Comparison of ENCODE assay signal across 11 mouse cellular contexts in genomic region chr1:78396320-78396913, GRCm38 (mm10).
DNase-seq lines count a peak whose midpoint lies in the region; ATAC-seq and TF ChIP-seq lines count a peak whose summit lies in the region.
"Had no signal": no experiment of that assay in that cellular context is flagged by ENCODE, and none has a peak within 500 bp of the region (broad histone marks: within the 10 kb centered on the region; RNA-seq: fewer than 3 reads in every experiment).

No protein-coding gene starts in this region.

- no peak for TF ChIP-seq POLR2A in myocyte (IDR thresholded peaks at IDR 0.05; ENCODE audit: insufficient read length, low read depth)
- no peak for TF ChIP-seq POLR2A in thymus, adult 2 months (IDR thresholded peaks at IDR 0.05; ENCODE audit: control insufficient read depth, extremely low read depth, insufficient read depth, low read length, poor library complexity)

- TF ChIP-seq CTCF in midbrain, postnatal 0 days (IDR thresholded peaks at IDR 0.05): no peak
- no peak for TF ChIP-seq CTCF in thymus, adult 2 months (IDR thresholded peaks at IDR 0.05; ENCODE audit: borderline replicate concordance, control insufficient read depth, extremely low read depth, insufficient read depth, low read length, poor library complexity)

- no peaks in the 10 kb centered on the region for H3K36me3 ChIP-seq in heart, embryonic 14.5 days (ENCODE audit: control insufficient read depth, insufficient read depth, low read length)
- H3K36me3 ChIP-seq in midbrain, postnatal 0 days (ENCODE audit: insufficient read depth, low read length): no peaks in the 10 kb centered on the region
- H3K36me3 ChIP-seq in midbrain, embryonic 16.5 days (ENCODE audit: control insufficient read depth, insufficient read depth, low read length): no peaks in the 10 kb centered on the region
- H3K36me3 ChIP-seq in myocyte (ENCODE audit: control insufficient read depth, insufficient read depth): no peaks in the 10 kb centered on the region
- H3K36me3 ChIP-seq in thymus, adult 2 months (ENCODE audit: control insufficient read depth, insufficient read depth, low read length): no peaks in the 10 kb centered on the region
- H3K36me3 ChIP-seq: lung, embryonic 15.5 days; neural tube, embryonic 15.5 days had no signal

- H3K27ac ChIP-seq in heart, embryonic 14.5 days (replicated peaks in 1 of 2; ENCODE audit: control insufficient read depth in 1 of 2, insufficient read depth in 1 of 2, low read depth in 2 of 2, low read length in 2 of 2): peak overlapping the region in 1 of 2 experiments; percentile 44; a peak in 2 of 4 replicates
- no peak overlapping the region for H3K27ac ChIP-seq in midbrain, postnatal 0 days (ENCODE audit: low read depth, low read length)
- H3K27ac ChIP-seq in midbrain, embryonic 16.5 days (ENCODE audit: low read length): no peak overlapping the region
- no peak overlapping the region for H3K27ac ChIP-seq in thymus, adult 2 months (ENCODE audit: control insufficient read depth, insufficient read depth, low read length)
- H3K27ac ChIP-seq: lung, embryonic 15.5 days; neural tube, embryonic 15.5 days had no signal

- H3K9me3 ChIP-seq in heart, embryonic 14.5 days (ENCODE audit: control insufficient read depth, low read length): no peaks in the 10 kb centered on the region
- no peaks in the 10 kb centered on the region for H3K9me3 ChIP-seq in midbrain, postnatal 0 days (ENCODE audit: low read length)
- H3K9me3 ChIP-seq in midbrain, embryonic 16.5 days (replicated peaks; ENCODE audit: control insufficient read depth, low read length, poor library complexity, severe bottlenecking): no peaks in the 10 kb centered on the region
- H3K9me3 ChIP-seq: lung, embryonic 15.5 days; neural tube, embryonic 15.5 days had no signal

- WGBS in heart, embryonic 14.5 days: 24% methylated on average over 8 of the region's 8 CpGs
- WGBS in midbrain, postnatal 0 days: 52% methylated on average over 8 of the region's 8 CpGs
- WGBS in midbrain, embryonic 16.5 days: 47% methylated on average over 8 of the region's 8 CpGs
- 31% methylated on average over 8 of the region's 8 CpGs for WGBS in thymus, adult 2 months

- H3K79me2 ChIP-seq in myocyte (ENCODE audit: control insufficient read depth, insufficient read depth): no peaks in the 10 kb centered on the region

- H3K4me1 ChIP-seq in heart, embryonic 14.5 days (ENCODE audit: control insufficient read depth in 2 of 2, insufficient read depth in 2 of 2, low read length in 2 of 2): peaks cover 11 to 14% of the 10 kb centered on the region in 2 experiments
- H3K4me1 ChIP-seq in midbrain, postnatal 0 days (ENCODE audit: insufficient read depth, low read length): no peaks in the 10 kb centered on the region
- 0 out of 2 replicates have a peak, but pooled peaks cover 3% of the 10 kb centered on the region for H3K4me1 ChIP-seq in midbrain, embryonic 16.5 days (ENCODE audit: control insufficient read depth, insufficient read depth, low read length)
- no peaks in the 10 kb centered on the region for H3K4me1 ChIP-seq in thymus, adult 2 months (replicated peaks; ENCODE audit: control insufficient read depth, insufficient read depth, low read length)

- no peaks in the 10 kb centered on the region for H3K27me3 ChIP-seq in heart, embryonic 14.5 days (ENCODE audit: control insufficient read depth, insufficient read depth, low read length)
- no peaks in the 10 kb centered on the region for H3K27me3 ChIP-seq in midbrain, postnatal 0 days (ENCODE audit: insufficient read depth, low read length)
- H3K27me3 ChIP-seq in midbrain, embryonic 16.5 days (ENCODE audit: control insufficient read depth, insufficient read depth, low read depth, low read length): no peaks in the 10 kb centered on the region
- no peaks in the 10 kb centered on the region for H3K27me3 ChIP-seq in myocyte (ENCODE audit: control insufficient read depth, insufficient read depth, insufficient read length)
- no peaks in the 10 kb centered on the region for H3K27me3 ChIP-seq in thymus, adult 2 months (ENCODE audit: control insufficient read depth, insufficient read depth, low read length)
- H3K27me3 ChIP-seq: lung, embryonic 15.5 days; neural tube, embryonic 15.5 days had no signal

- no peak overlapping the region for H3K9ac ChIP-seq in heart, embryonic 14.5 days (ENCODE audit: low read length)
- H3K9ac ChIP-seq in midbrain, postnatal 0 days (replicated peaks; ENCODE audit: low read length, poor library complexity, severe bottlenecking): no peak overlapping the region
- H3K9ac ChIP-seq in midbrain, embryonic 16.5 days (ENCODE audit: low read depth, low read length): no peak overlapping the region
- H3K9ac ChIP-seq: lung, embryonic 15.5 days; neural tube, embryonic 15.5 days had no signal

- H3ac ChIP-seq in myocyte (ENCODE audit: control insufficient read depth, insufficient read length): no peak overlapping the region

- no peak for ATAC-seq in heart, embryonic 14.5 days (ENCODE audit: insufficient number of reproducible peaks, insufficient read depth, low FRiP score, low read depth)
- no peak for ATAC-seq in midbrain, postnatal 0 days (ENCODE audit: low FRiP score)
- ATAC-seq in midbrain, embryonic 16.5 days: no peak

- no peak for DNase-seq in heart, adult 8-10 months (ENCODE audit: low spot score)
- DNase-seq in midbrain, postnatal 0 days (ENCODE audit: low spot score): peak; percentile 11
- DNase-seq in cerebellum, adult 11 months: peak; percentile 65
- no peak for DNase-seq in layer of hippocampus, adult 18-20 months (ENCODE audit: low spot score in 2 of 2)
- no peak for DNase-seq in thymus, adult 2 months
- DNase-seq: layer of hippocampus, postnatal 36 days had no signal

- H3K4me3 ChIP-seq in heart, embryonic 14.5 days (ENCODE audit: control insufficient read depth in 1 of 2, insufficient read depth in 1 of 2, low read depth in 1 of 2, low read length in 2 of 2): no peak overlapping the region
- no peak overlapping the region for H3K4me3 ChIP-seq in midbrain, postnatal 0 days (ENCODE audit: low read depth, low read length)
- H3K4me3 ChIP-seq in midbrain, embryonic 16.5 days (ENCODE audit: low read depth, low read length): no peak overlapping the region
- no peak overlapping the region for H3K4me3 ChIP-seq in myocyte
- no peak overlapping the region for H3K4me3 ChIP-seq in thymus, adult 2 months (ENCODE audit: control insufficient read depth, insufficient read depth, low read length)
- H3K4me3 ChIP-seq: lung, embryonic 15.5 days; neural tube, embryonic 15.5 days had no signal

- H3K4me2 ChIP-seq in heart, embryonic 14.5 days (ENCODE audit: low read length): peak overlapping the region; percentile 21
- no peak overlapping the region for H3K4me2 ChIP-seq in midbrain, postnatal 0 days (ENCODE audit: low read depth, low read length, poor library complexity, severe bottlenecking)
- no peak overlapping the region for H3K4me2 ChIP-seq in midbrain, embryonic 16.5 days (ENCODE audit: low read length)
- peak overlapping the region; percentile 49 for H3K4me2 ChIP-seq in myocyte (ENCODE audit: low read depth)
- H3K4me2 ChIP-seq: lung, embryonic 15.5 days; neural tube, embryonic 15.5 days had no signal

TF ChIP-seq in myocyte, 11 proteins besides CTCF, POLR2A, EP300 and RAD21:
- TF ChIP-seq MYOG (IDR thresholded peaks at IDR 0.05; ENCODE audit: control insufficient read depth in 1 of 3, insufficient read depth in 1 of 3, insufficient read length in 2 of 3, low read depth in 2 of 3): no peak
- TF ChIP-seq TCF12 (IDR thresholded peaks at IDR 0.05; ENCODE audit: insufficient read depth, poor library complexity, severe bottlenecking): no peak
- no peak for TF ChIP-seq SRF (IDR thresholded peaks at IDR 0.05; ENCODE audit: control insufficient read depth, insufficient read length, low read depth)
- no peak for TF ChIP-seq E2F4 (IDR thresholded peaks at IDR 0.05; ENCODE audit: insufficient read depth)
- no peak for TF ChIP-seq CEBPB (IDR thresholded peaks at IDR 0.05; ENCODE audit: insufficient read depth, poor library complexity, severe bottlenecking)
- TF ChIP-seq MAX (IDR thresholded peaks at IDR 0.05; ENCODE audit: low read depth): no peak
- no peak for TF ChIP-seq MYOD1 (IDR thresholded peaks at IDR 0.05; ENCODE audit: control insufficient read depth in 1 of 3, insufficient read length in 2 of 3, low read depth in 2 of 3)
- no peak for TF ChIP-seq USF1 (IDR thresholded peaks at IDR 0.05; ENCODE audit: low read depth)
- TF ChIP-seq REST (IDR thresholded peaks at IDR 0.05; ENCODE audit: insufficient read depth, insufficient read length): no peak
- TF ChIP-seq TCF3 (IDR thresholded peaks at IDR 0.05; ENCODE audit: insufficient read length, low read depth): no peak
- no peak for TF ChIP-seq POLR2AphosphoS2 (IDR thresholded peaks at IDR 0.05; ENCODE audit: insufficient read length, low read depth)
TF ChIP-seq in myocyte: peak in this region for 0.

Comparison
In these comparisons a context has a peak if more than half of its experiments do, and no peak if none do; other contexts are left out.
1. H3K4me2 ChIP-seq: peak in heart, embryonic 14.5 days (single experiment) and myocyte (single experiment); none in midbrain, postnatal 0 days (single experiment) and midbrain, embryonic 16.5 days (single experiment).
2. DNase-seq: peak in midbrain, postnatal 0 days (single experiment) and cerebellum, adult 11 months (single experiment); none in heart, adult 8-10 months (single experiment), layer of hippocampus, adult 18-20 months (0 of 2) and thymus, adult 2 months (single experiment).